Mouse (Mus musculus) intestine, embryonic 16.5 days (tissue): ENCODE data around the gene Olr1. TPM values are rescaled to one million over a fixed set of nuclear protein-coding genes. Genes with fewer than 3 reads are reported as not detected.

ENCODE experiments used
- ATAC-seq: fragments of 200-750 bp; cut with Nextera tagmentation; 2 replicates; pipeline ENCODE4 v1.8.0; 2017; ENCODE audit warnings: moderate TSS enrichment, moderate library complexity
- H3K27ac ChIP-seq: fragments of 300-500 bp; sonication (generic); 2 replicates; pipeline ENCODE4 v1.5.1; 2014; ENCODE audit warnings: mild to moderate bottlenecking, low read length
- H3K27me3 ChIP-seq: fragments of 300-500 bp; sonication (generic); replicated peaks from 2 replicates; pipeline ENCODE4 v1.6.1; 2014; ENCODE audit warnings: low read length, control low read depth, mixed read lengths; ENCODE audit not compliant: control insufficient read depth, insufficient read depth
- H3K36me3 ChIP-seq: fragments of 300-500 bp; sonication (generic); 2 replicates; pipeline ENCODE4 v1.6.1; 2014; ENCODE audit warnings: low read length, control low read depth; ENCODE audit not compliant: control insufficient read depth, insufficient read depth
- H3K4me1 ChIP-seq: fragments of 300-500 bp; sonication (generic); 2 replicates; pipeline ENCODE4 v1.6.1; 2014; ENCODE audit warnings: low read length, control low read depth, mixed read lengths; ENCODE audit not compliant: control insufficient read depth, insufficient read depth
- H3K4me2 ChIP-seq: fragments of 300-500 bp; sonication (generic); 2 replicates; pipeline ENCODE4 v1.6.1; 2014; ENCODE audit warnings: low read depth, low read length, control low read depth
- H3K4me3 ChIP-seq: fragments of 300-500 bp; sonication (generic); 2 replicates; pipeline ENCODE4 v1.5.1; 2014; ENCODE audit warnings: mild to moderate bottlenecking, low read length
- H3K9ac ChIP-seq: fragments of 300-500 bp; sonication (generic); 2 replicates; pipeline ENCODE4 v1.6.1; 2014; ENCODE audit warnings: low read depth, low read length
- H3K9me3 ChIP-seq: fragments of 300-500 bp; sonication (generic); 2 replicates; pipeline ENCODE4 v1.6.1; 2016; ENCODE audit warnings: low read length, control low read depth; ENCODE audit not compliant: control insufficient read depth
- WGBS: fragments of 180-500 bp; shearing (Covaris S2); extraction: QIAGEN DNeasy Blood & Tissue Kit; methylation state at CpG from one replicate; pipeline ENCODE4 v1.1.7; 2014; 5-methylcytosine and 5-hydroxymethylcytosine counted together
- polyA plus RNA-seq: library from polyadenylated mRNA; unstranded; fragments of >200 nt; fragmentation: Nextera tagmentation; extraction: Ambion mirVana; gene quantifications from 2 replicates; pipeline ENCODE4 v1.2.1, GENCODE M21; 2015

Gene Olr1
- polyA plus RNA-seq, 1 experiment from 2014 or later, result 0.06 TPM

- H3K27ac ChIP-seq, result no peak overlapping the region
- no peaks in the 10 kb centered on the region for H3K27me3 ChIP-seq
- H3K4me3 ChIP-seq, result no peak overlapping the region
- no peak for ATAC-seq
- H3K4me2 ChIP-seq, result no peak overlapping the region
- H3K36me3 ChIP-seq, result no peaks in the 10 kb centered on the region
- no peaks in the 10 kb centered on the region for H3K9me3 ChIP-seq
- no peaks in the 10 kb centered on the region for H3K4me1 ChIP-seq
- no peak overlapping the region for H3K9ac ChIP-seq
- 76% methylated on average over 4 of the region's 4 CpGs for WGBS
Measured at GRCm38 (mm10) chr6:129494924-129495323, 12.0 kb downstream of the Olr1 start.

DNA sequence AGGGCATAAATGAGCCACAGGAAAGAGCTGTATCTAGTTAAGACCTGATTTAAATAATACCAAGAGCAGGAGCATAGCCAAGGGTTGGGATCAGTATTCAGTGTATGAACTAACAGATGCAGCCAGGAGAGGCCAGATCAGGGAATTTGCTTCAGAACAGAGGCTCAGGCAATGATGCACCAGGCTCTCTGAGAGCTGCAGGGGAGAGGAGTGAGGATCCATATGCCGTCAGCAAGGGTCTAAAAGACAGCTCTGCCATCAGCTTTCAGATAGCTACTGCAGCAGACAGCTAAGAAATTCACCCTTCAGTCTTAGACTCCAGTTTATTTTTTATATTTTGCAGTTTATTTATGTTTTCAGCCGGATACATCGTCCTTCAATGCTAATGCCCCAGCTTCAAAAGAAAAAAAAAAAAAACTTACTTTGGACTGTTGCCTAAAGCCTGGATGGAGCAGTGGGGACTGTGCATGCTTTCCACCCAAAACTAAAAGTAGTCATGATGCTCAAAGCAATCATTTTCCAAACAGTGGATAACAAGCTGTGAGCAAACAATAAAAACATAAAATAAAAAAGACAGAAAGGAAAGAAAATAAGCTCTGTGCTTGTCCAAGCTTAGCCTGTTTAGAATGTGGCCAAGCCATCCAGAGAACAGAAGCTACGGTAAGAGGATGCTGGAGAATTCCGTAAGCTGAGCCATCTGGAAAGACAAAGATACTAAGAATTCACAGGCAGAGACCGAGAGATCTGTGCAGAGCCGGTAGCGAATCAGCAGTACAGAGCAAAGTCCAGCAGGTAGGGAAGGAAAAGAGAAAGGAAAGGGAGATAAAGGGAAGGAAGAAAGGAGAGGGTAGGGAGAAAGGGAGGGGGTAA lies 26.6 kb downstream of the Olr1 start:
- H3K27ac ChIP-seq, result no peak overlapping the region
- no peaks in the 10 kb centered on the region for H3K36me3 ChIP-seq
- no peak overlapping the region for H3K9ac ChIP-seq
- no peak overlapping the region for H3K4me3 ChIP-seq
- no peaks in the 10 kb centered on the region for H3K27me3 ChIP-seq
- no peaks in the 10 kb centered on the region for H3K9me3 ChIP-seq
- H3K4me2 ChIP-seq, result no peak overlapping the region
- no peak for ATAC-seq
- WGBS, result 42% methylated on average over 8 of the region's 8 CpGs
- H3K4me1 ChIP-seq, result no peaks in the 10 kb centered on the region

DNA sequence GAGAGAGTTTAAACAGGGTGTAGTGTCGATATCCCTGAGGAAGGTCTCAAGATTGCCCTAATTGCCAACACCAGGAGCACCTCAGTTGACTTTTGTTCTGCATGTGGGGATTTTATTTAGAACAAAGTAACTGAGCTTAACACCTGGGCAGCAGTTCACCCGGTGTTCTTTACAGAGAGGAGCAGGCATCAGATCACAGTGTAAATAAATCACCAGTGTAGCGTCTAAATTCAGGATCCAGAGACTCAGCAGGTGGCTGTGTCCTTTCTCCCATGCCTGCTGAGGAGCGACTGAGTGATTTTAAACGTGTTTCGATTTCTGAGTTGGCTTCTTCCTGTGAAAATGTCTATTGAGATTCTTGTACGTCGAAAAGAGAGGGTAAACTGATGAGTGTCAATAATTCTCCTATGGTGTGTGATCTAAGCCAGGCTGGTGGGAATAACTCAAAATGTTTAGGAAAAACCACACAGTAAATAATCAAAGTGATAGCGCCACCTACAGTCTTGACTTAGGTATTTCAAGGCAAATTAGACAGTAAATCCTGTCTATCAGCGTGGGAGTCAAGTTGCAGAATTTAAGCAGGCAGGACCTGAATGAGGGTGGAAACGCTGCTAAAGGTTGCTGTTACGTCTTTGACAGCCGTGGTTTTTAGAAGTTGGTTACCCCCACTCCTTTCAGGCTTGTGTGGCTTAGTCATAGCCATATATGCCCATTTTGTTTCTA lies 30.4 kb downstream of the Olr1 start:
- Histone ChIP-seq H3K36me3 (no peaks in the 10 kb centered on the region), H3K9me3 (no peaks in the 10 kb centered on the region), H3K4me3 (no peak overlapping the region), H3K4me2 (no peak overlapping the region), H3K9ac (no peak overlapping the region), H3K27ac (no peak overlapping the region), H3K27me3 (no peaks in the 10 kb centered on the region), H3K4me1 (no peaks in the 10 kb centered on the region)
- WGBS, result 34% methylated on average over 13 of the region's 13 CpGs
- no peak for ATAC-seq

DNA sequence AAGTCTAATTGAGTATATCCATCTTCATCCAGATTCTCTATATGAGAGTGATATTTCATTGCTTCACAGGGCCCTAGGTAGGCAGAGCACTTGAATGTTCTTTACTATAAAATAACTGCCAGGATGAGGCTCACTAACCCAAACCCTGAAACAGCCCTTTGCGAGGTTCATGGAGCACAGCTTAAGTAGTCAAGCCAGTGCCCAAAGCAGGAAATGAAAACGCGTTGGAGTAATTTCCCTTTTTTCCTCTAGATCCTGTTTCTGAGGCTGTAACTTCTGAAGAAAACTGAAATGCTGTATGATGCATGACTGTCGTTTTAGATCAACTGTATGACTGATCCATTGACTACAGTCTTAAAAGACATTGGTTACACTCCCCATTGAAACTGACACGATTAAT lies 34.3 kb downstream of the Olr1 start:
- ATAC-seq, result no peak
- Histone ChIP-seq H3K4me3 (no peak overlapping the region), H3K27me3 (no peaks in the 10 kb centered on the region), H3K36me3 (no peaks in the 10 kb centered on the region), H3K27ac (no peak overlapping the region), H3K4me1 (no peaks in the 10 kb centered on the region), H3K9me3 (no peaks in the 10 kb centered on the region), H3K9ac (no peak overlapping the region), H3K4me2 (no peak overlapping the region)
- WGBS, result 81% methylated on average over 5 of the region's 5 CpGs

DNA sequence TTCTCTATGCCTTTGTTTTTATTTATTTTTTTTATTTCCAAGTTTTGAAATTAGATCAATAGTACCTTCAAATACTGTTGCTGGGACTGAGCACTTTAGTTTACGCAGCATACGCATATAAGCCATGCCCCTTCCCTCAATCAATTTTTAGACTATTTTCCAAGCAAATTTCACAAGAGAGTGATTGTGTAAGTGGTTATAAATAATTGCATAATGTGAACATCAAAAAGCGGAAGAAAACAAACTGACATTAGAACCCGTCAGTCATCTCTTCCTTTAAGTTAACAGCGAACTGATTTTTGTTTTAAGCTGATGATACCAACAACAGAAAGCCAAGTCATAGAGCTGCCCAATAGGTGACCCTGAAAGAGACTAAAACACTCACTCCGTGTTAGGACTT lies 35.6 kb downstream of the Olr1 start:
- Histone ChIP-seq H3K36me3 (no peaks in the 10 kb centered on the region), H3K4me3 (no peak overlapping the region), H3K9me3 (no peaks in the 10 kb centered on the region), H3K4me2 (no peak overlapping the region), H3K9ac (no peak overlapping the region), H3K27ac (no peak overlapping the region), H3K4me1 (no peaks in the 10 kb centered on the region), H3K27me3 (no peaks in the 10 kb centered on the region)
- WGBS, result 88% methylated on average over 6 of the region's 6 CpGs
- no peak for ATAC-seq

GRCm38 (mm10) chr6:129451411-129452039 lies 55.4 kb downstream of the Olr1 start, which contains the start of gene Clec1a:
Gene Clec1a (minus strand): TSS chr6:129452000.
- Histone ChIP-seq H3K4me1 (no peaks in the 10 kb centered on the region), H3K4me3 (peak within 1 kb of the TSS; percentile 29; the same call in 1 of the 2 replicates), H3K27ac (0 out of 2 replicates have a peak within 1 kb of the TSS, but pooled peaks have one; percentile 37), H3K9me3 (no peaks in the 10 kb centered on the region), H3K27me3 (no peaks in the 10 kb centered on the region), H3K9ac (0 out of 2 replicates have a peak within 1 kb of the TSS, but pooled peaks have one; percentile 16), H3K4me2 (no peak within 1 kb of the TSS), H3K36me3 (no peaks in the 10 kb centered on the region)
- no peak for ATAC-seq
- 53% methylated on average over 13 of the region's 13 CpGs for WGBS

DNA sequence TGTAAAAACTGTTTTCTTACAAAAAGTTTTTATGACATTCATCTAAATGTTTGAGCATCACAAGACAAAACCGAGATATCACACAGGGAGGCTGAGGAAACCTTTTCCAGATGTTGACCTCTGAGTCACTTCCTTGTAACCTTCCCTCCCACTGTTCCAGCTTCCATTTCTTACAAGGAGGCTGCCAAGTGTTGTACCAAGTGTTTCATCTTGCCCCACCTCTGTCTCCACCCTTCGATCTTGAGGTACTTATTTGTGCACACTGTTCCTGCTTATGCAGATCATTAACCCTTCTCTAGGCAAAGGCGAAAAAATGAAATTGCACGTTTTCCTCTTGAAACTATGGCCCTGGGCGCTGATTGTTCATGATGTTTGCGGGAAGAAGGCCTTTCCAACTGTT lies 57.2 kb downstream of the Olr1 start:
- no peak overlapping the region for H3K27ac ChIP-seq

GRCm38 (mm10) chr6:129438033-129438432 lies 68.9 kb downstream of the Olr1 start:
- Histone ChIP-seq H3K4me2 (no peak overlapping the region), H3K27me3 (no peaks in the 10 kb centered on the region), H3K4me3 (no peak overlapping the region), H3K9me3 (no peaks in the 10 kb centered on the region), H3K27ac (no peak overlapping the region), H3K4me1 (no peaks in the 10 kb centered on the region), H3K36me3 (no peaks in the 10 kb centered on the region), H3K9ac (no peak overlapping the region)
- 87% methylated on average over 2 of the region's 2 CpGs for WGBS
- no peak for ATAC-seq

More for the DNA sequence above, 57.2 kb downstream of the Olr1 start:
- no peak for ATAC-seq
- no peaks in the 10 kb centered on the region for H3K36me3 ChIP-seq
- no peak overlapping the region for H3K4me2 ChIP-seq
- H3K4me1 ChIP-seq, result no peaks in the 10 kb centered on the region
- H3K27me3 ChIP-seq, result no peaks in the 10 kb centered on the region
- no peak overlapping the region for H3K9ac ChIP-seq
- H3K4me3 ChIP-seq, result no peak overlapping the region
- 72% methylated on average over 6 of the region's 6 CpGs for WGBS
- no peaks in the 10 kb centered on the region for H3K9me3 ChIP-seq

- Histone ChIP-seq H3K27ac (no peak overlapping the region), H3K4me1 (no peaks in the 10 kb centered on the region), H3K36me3 (no peaks in the 10 kb centered on the region), H3K9ac (no peak overlapping the region), H3K9me3 (no peaks in the 10 kb centered on the region), H3K4me3 (no peak overlapping the region), H3K27me3 (no peaks in the 10 kb centered on the region), H3K4me2 (no peak overlapping the region)
- no peak for ATAC-seq
- WGBS, result 86% methylated on average over 3 of the region's 3 CpGs
Measured at GRCm38 (mm10) chr6:129436025-129436424, 70.9 kb downstream of the Olr1 start.
